Mouse (Mus musculus): ENCODE measurements at regions not wholly inside any gene's neighbourhood (a gene's known extent, or its start where the extent isn't known, plus 50 kb on each side); places are given as distances from the start of the nearest gene placed in this dataset.

GRCm38 (mm10) chr1:51537765-51538360, 59.6 kb upstream of the Nabp1 start:
- 84% methylated on average over 7 of the region's 7 CpGs for WGBS
- no peak for DNase-seq
- no peak for ATAC-seq (ENCODE audit: insufficient read depth)
- H3K4me1 ChIP-seq (ENCODE audit: insufficient read depth), result 0 out of 2 replicates have a peak, but pooled peaks cover 3% of the 10 kb centered on the region
- H3K4me2 ChIP-seq, result no peak overlapping the region
- TF ChIP-seq CTCF (IDR thresholded peaks at IDR 0.05; ENCODE audit: low read depth), result no peak
- no peaks in the 10 kb centered on the region for H3K9me3 ChIP-seq (ENCODE audit: low read depth, low read length)
- no peak overlapping the region for H3K4me3 ChIP-seq (ENCODE audit: low read depth, low read length)
- H3K27ac ChIP-seq (ENCODE audit: low read depth), result no peak overlapping the region
- H3K9ac ChIP-seq, result no peak overlapping the region
- H3K27me3 ChIP-seq (ENCODE audit: insufficient read depth, low read length), result no peaks in the 10 kb centered on the region
- no peaks in the 10 kb centered on the region for H3K36me3 ChIP-seq (ENCODE audit: insufficient read depth)

- H3K36me3 ChIP-seq (ENCODE audit: insufficient read depth), result no peaks in the 10 kb centered on the region
- 0 out of 2 replicates have a peak, but pooled peaks cover 3% of the 10 kb centered on the region for H3K4me1 ChIP-seq (ENCODE audit: insufficient read depth)
- 91% methylated on average over 1 of the region's 1 CpGs for WGBS
- H3K4me2 ChIP-seq, result no peak overlapping the region
- no peak for DNase-seq
- no peaks in the 10 kb centered on the region for H3K9me3 ChIP-seq (ENCODE audit: low read depth, low read length)
- no peaks in the 10 kb centered on the region for H3K27me3 ChIP-seq (ENCODE audit: insufficient read depth, low read length)
- no peak for TF ChIP-seq CTCF (IDR thresholded peaks at IDR 0.05; ENCODE audit: low read depth)
- no peak overlapping the region for H3K9ac ChIP-seq
- no peak for ATAC-seq (ENCODE audit: insufficient read depth)
- no peak overlapping the region for H3K4me3 ChIP-seq (ENCODE audit: low read depth, low read length)
- H3K27ac ChIP-seq (ENCODE audit: low read depth), result no peak overlapping the region
These were observed 57.9 kb upstream of the Nabp1 start for GRCm38 (mm10) chr1:51536076-51536475.

GRCm38 (mm10) chr1:51535414-51535813, 57.2 kb upstream of the Nabp1 start:
- no peaks in the 10 kb centered on the region for H3K27me3 ChIP-seq (ENCODE audit: insufficient read depth, low read length)
- 90% methylated on average over 2 of the region's 2 CpGs for whole genome bisulfite sequencing
- no peak for ATAC-seq (ENCODE audit: insufficient read depth)
- no peaks in the 10 kb centered on the region for H3K9me3 ChIP-seq (ENCODE audit: low read depth, low read length)
- no peak overlapping the region for H3K4me2 ChIP-seq
- 0 out of 2 replicates have a peak, but pooled peaks cover 3% of the 10 kb centered on the region for H3K4me1 ChIP-seq (ENCODE audit: insufficient read depth)
- no peak overlapping the region for H3K27ac ChIP-seq (ENCODE audit: low read depth)
- H3K36me3 ChIP-seq (ENCODE audit: insufficient read depth), result no peaks in the 10 kb centered on the region
- H3K4me3 ChIP-seq (ENCODE audit: low read depth, low read length), result no peak overlapping the region
- H3K9ac ChIP-seq, result no peak overlapping the region
- TF ChIP-seq CTCF (IDR thresholded peaks at IDR 0.05; ENCODE audit: low read depth), result no peak
- DNase-seq, result no peak

- no peak overlapping the region for H3K9ac ChIP-seq
- no peak overlapping the region for H3K4me3 ChIP-seq (ENCODE audit: low read depth, low read length)
- peak overlapping the region; percentile 47; the same call in 1 of the 2 replicates for H3K27ac ChIP-seq (ENCODE audit: low read depth)
- TF ChIP-seq CTCF (IDR thresholded peaks at IDR 0.05; ENCODE audit: low read depth), result no peak
- WGBS, result 29% methylated on average over 1 of the region's 1 CpGs
- DNase-seq (peak; percentile 44), ATAC-seq (ENCODE audit: insufficient read depth) (no peak)
- H3K9me3 ChIP-seq (ENCODE audit: low read depth, low read length), result no peaks in the 10 kb centered on the region
- H3K27me3 ChIP-seq (ENCODE audit: insufficient read depth, low read length), result no peaks in the 10 kb centered on the region
- no peaks in the 10 kb centered on the region for H3K4me1 ChIP-seq (ENCODE audit: insufficient read depth)
- H3K36me3 ChIP-seq (ENCODE audit: insufficient read depth), result no peaks in the 10 kb centered on the region
- no peak overlapping the region for H3K4me2 ChIP-seq
These were observed 53.1 kb upstream of the Nabp1 start for GRCm38 (mm10) chr1:51531360-51531759.

GRCm38 (mm10) chr1:51530191-51530926, 52.1 kb upstream of the Nabp1 start:
- Histone ChIP-seq H3K27ac (ENCODE audit: low read depth) (peak overlapping the region; percentile 43; the same call in 1 of the 2 replicates), H3K27me3 (ENCODE audit: insufficient read depth, low read length) (no peaks in the 10 kb centered on the region), H3K36me3 (ENCODE audit: insufficient read depth) (no peaks in the 10 kb centered on the region), H3K9me3 (ENCODE audit: low read depth, low read length) (no peaks in the 10 kb centered on the region), H3K4me2 (no peak overlapping the region), H3K4me3 (ENCODE audit: low read depth, low read length) (no peak overlapping the region), H3K4me1 (ENCODE audit: insufficient read depth) (no peaks in the 10 kb centered on the region), H3K9ac (no peak overlapping the region)
- ATAC-seq (ENCODE audit: insufficient read depth) (peak; percentile 74; the same call in 1 of the 2 replicates), DNase-seq (peak; percentile 35)
- no peak for TF ChIP-seq CTCF (IDR thresholded peaks at IDR 0.05; ENCODE audit: low read depth)
- 59% methylated on average over 9 of the region's 9 CpGs for WGBS

- ATAC-seq (ENCODE audit: insufficient read depth) (no peak), DNase-seq (peak; percentile 15)
- no peaks in the 10 kb centered on the region for H3K27me3 ChIP-seq (ENCODE audit: insufficient read depth, low read length)
- no peaks in the 10 kb centered on the region for H3K36me3 ChIP-seq (ENCODE audit: insufficient read depth)
- H3K4me3 ChIP-seq (ENCODE audit: low read depth, low read length), result no peak overlapping the region
- no peak overlapping the region for H3K4me2 ChIP-seq
- H3K9me3 ChIP-seq (ENCODE audit: low read depth, low read length), result no peaks in the 10 kb centered on the region
- no peak for TF ChIP-seq CTCF (IDR thresholded peaks at IDR 0.05; ENCODE audit: low read depth)
- H3K4me1 ChIP-seq (ENCODE audit: insufficient read depth), result no peaks in the 10 kb centered on the region
- no peak overlapping the region for H3K9ac ChIP-seq
- 0 out of 2 replicates have a peak overlapping the region, but pooled peaks have one; percentile 43 for H3K27ac ChIP-seq (ENCODE audit: low read depth)
- WGBS, result 70% methylated on average over 5 of the region's 5 CpGs
These were observed 51.4 kb upstream of the Nabp1 start for GRCm38 (mm10) chr1:51529653-51530052.

GRCm38 (mm10) chr1:51528671-51529070, 50.4 kb upstream of the Nabp1 start:
- H3K9ac ChIP-seq, result no peak overlapping the region
- no peak for DNase-seq
- H3K9me3 ChIP-seq (ENCODE audit: low read depth, low read length), result no peaks in the 10 kb centered on the region
- no peak overlapping the region for H3K4me3 ChIP-seq (ENCODE audit: low read depth, low read length)
- no peak overlapping the region for H3K27ac ChIP-seq (ENCODE audit: low read depth)
- no peaks in the 10 kb centered on the region for H3K4me1 ChIP-seq (ENCODE audit: insufficient read depth)
- H3K27me3 ChIP-seq (ENCODE audit: insufficient read depth, low read length), result no peaks in the 10 kb centered on the region
- no peak for ATAC-seq (ENCODE audit: insufficient read depth)
- H3K36me3 ChIP-seq (ENCODE audit: insufficient read depth), result no peaks in the 10 kb centered on the region
- H3K4me2 ChIP-seq, result no peak overlapping the region
- TF ChIP-seq CTCF (IDR thresholded peaks at IDR 0.05; ENCODE audit: low read depth), result no peak
- WGBS, result 80% methylated on average over 1 of the region's 1 CpGs
